Mouse (Mus musculus): ENCODE measurements around the gene Oser1.

The Oser1 gene

GRCm38 (mm10) chr2:163360858-163361623 lies 63.5 kb downstream of the Oser1 start:
- no peak for DNase-seq (ENCODE audit: low read depth, low spot score)

- no peak for DNase-seq (ENCODE audit: low read depth, low spot score)
Observed at GRCm38 (mm10) chr2:163359253-163359652, 65.2 kb downstream of the Oser1 start.

GRCm38 (mm10) chr2:163358662-163359061 lies 65.8 kb downstream of the Oser1 start:
- no peak for DNase-seq (ENCODE audit: low read depth, low spot score)

GRCm38 (mm10) chr2:163356113-163356840 lies 68.2 kb downstream of the Oser1 start:
- DNase-seq (ENCODE audit: low read depth, low spot score): no peak

Measured in telencephalon, adult 2 months (tissue).